14 mouse cellular contexts compared by ENCODE assay signal in genomic region chr13:54165066-54165465, GRCm38 (mm10). TPM values are rescaled to one million over a fixed set of nuclear protein-coding genes. Genes with fewer than 3 reads are reported as not detected.
"Had no signal": no experiment of that assay in that cellular context is flagged by ENCODE, and none has a peak within 500 bp of the region (broad histone marks: within the 10 kb centered on the region; RNA-seq: fewer than 3 reads in every experiment).

No protein-coding gene starts in this region.

- H3K27me3 ChIP-seq: liver, embryonic 15.5 days; neural tube, embryonic 12.5 days had no signal

- H3K36me3 ChIP-seq: limb, embryonic 12.5 days; liver, embryonic 15.5 days; neural tube, embryonic 12.5 days had no signal

- ATAC-seq: intestine, postnatal 0 days; lung, postnatal 0 days had no signal

- H3K9ac ChIP-seq: limb, embryonic 12.5 days; liver, embryonic 15.5 days; neural tube, embryonic 12.5 days had no signal

- H3K27ac ChIP-seq: limb, embryonic 12.5 days; liver, embryonic 15.5 days; neural tube, embryonic 12.5 days had no signal

- H3K9me3 ChIP-seq: limb, embryonic 12.5 days; liver, embryonic 15.5 days; neural tube, embryonic 12.5 days had no signal

- H3K4me1 ChIP-seq: liver, embryonic 15.5 days; neural tube, embryonic 12.5 days had no signal

- H3K4me2 ChIP-seq: limb, embryonic 12.5 days; liver, embryonic 15.5 days; neural tube, embryonic 12.5 days had no signal

- H3K4me3 ChIP-seq: layer of hippocampus, adult 2 months; limb, embryonic 12.5 days; liver, embryonic 15.5 days; neural tube, embryonic 12.5 days had no signal

- DNase-seq: kidney, adult 8-10 months; kidney, postnatal 10 days; kidney, postnatal 4 days; lung, adult 2 months; lung, postnatal 36 days; midbrain, embryonic 14.5 days; right cerebral cortex, postnatal 14 days; thymus, postnatal 36 days had no signal

RNA-seq across cellular contexts. Expression of gene Hrh2, which starts 26.9 kb away (rescaled TPM):
- polyA plus RNA-seq: limb, embryonic 12.5 days had no signal
